ENCODE assay signal across 10 mouse cellular contexts in genomic region chr7:45060632-45061122, GRCm38 (mm10). TPM values are rescaled to one million over a fixed set of nuclear protein-coding genes. Genes with fewer than 3 reads are reported as not detected.
DNase-seq lines count a peak whose midpoint lies in the region; ATAC-seq and TF ChIP-seq lines count a peak whose summit lies in the region.
"Had no signal": no experiment of that assay in that cellular context is flagged by ENCODE, and none has a peak within 500 bp of the region (broad histone marks: within the 10 kb centered on the region; RNA-seq: fewer than 3 reads in every experiment).

No protein-coding gene starts in this region.

- H3K27me3 ChIP-seq in lung, embryonic 15.5 days, result no peaks in the 10 kb centered on the region
- no peaks in the 10 kb centered on the region for H3K27me3 ChIP-seq in limb, embryonic 11.5 days (ENCODE audit: control insufficient read depth, insufficient read depth, low read length)
- no peaks in the 10 kb centered on the region for H3K27me3 ChIP-seq in stomach, embryonic 15.5 days (replicated peaks)

- no peak for ATAC-seq in lung, embryonic 15.5 days (ENCODE audit: borderline replicate concordance, extremely low read depth, low FRiP score, low TSS enrichment)
- ATAC-seq in limb, embryonic 11.5 days (ENCODE audit: insufficient number of reproducible peaks, low FRiP score, low TSS enrichment, low read depth), result no peak
- ATAC-seq in stomach, embryonic 15.5 days (ENCODE audit: insufficient read depth, low FRiP score, low read depth), result no peak
- ATAC-seq in frontal cortex, adult (ENCODE audit: low TSS enrichment), result no peak

- peaks cover 19% of the 10 kb centered on the region for H3K4me1 ChIP-seq in lung, embryonic 15.5 days
- H3K4me1 ChIP-seq in limb, embryonic 11.5 days (ENCODE audit: control insufficient read depth, insufficient read depth, low read length), result peaks cover 18% of the 10 kb centered on the region; the same call in 1 of the 2 replicates
- H3K4me1 ChIP-seq in stomach, embryonic 15.5 days, result peaks cover 19% of the 10 kb centered on the region; the same call in 1 of the 2 replicates

- no peaks in the 10 kb centered on the region for H3K9me3 ChIP-seq in lung, embryonic 15.5 days
- H3K9me3 ChIP-seq in limb, embryonic 11.5 days (ENCODE audit: control insufficient read depth, low read length), result no peaks in the 10 kb centered on the region
- no peaks in the 10 kb centered on the region for H3K9me3 ChIP-seq in stomach, embryonic 15.5 days

- H3K27ac ChIP-seq in lung, embryonic 15.5 days, result no peak overlapping the region
- no peak overlapping the region for H3K27ac ChIP-seq in limb, embryonic 11.5 days (replicated peaks; ENCODE audit: low read depth, low read length)
- H3K27ac ChIP-seq in stomach, embryonic 15.5 days, result no peak overlapping the region
- H3K27ac ChIP-seq in layer of hippocampus, adult 2 months, result no peak overlapping the region

- peak overlapping the region; percentile 81 for H3K4me3 ChIP-seq in lung, embryonic 15.5 days
- H3K4me3 ChIP-seq in limb, embryonic 11.5 days (ENCODE audit: low read depth, low read length), result no peak overlapping the region
- no peak overlapping the region for H3K4me3 ChIP-seq in stomach, embryonic 15.5 days (replicated peaks)
- H3K4me3 ChIP-seq in layer of hippocampus, adult 2 months, result no peak overlapping the region

- TF ChIP-seq CTCF in layer of hippocampus, adult 2 months (conservative IDR thresholded peaks at IDR 0.05), result no peak

- H3K9ac ChIP-seq in lung, embryonic 15.5 days, result no peak overlapping the region
- no peak overlapping the region for H3K9ac ChIP-seq in limb, embryonic 11.5 days (ENCODE audit: low read length)
- no peak overlapping the region for H3K9ac ChIP-seq in stomach, embryonic 15.5 days

- H3K4me2 ChIP-seq in lung, embryonic 15.5 days, result 0 out of 2 replicates have a peak overlapping the region, but pooled peaks have one; percentile 59
- peak overlapping the region; percentile 44; the same call in 1 of the 2 replicates for H3K4me2 ChIP-seq in limb, embryonic 11.5 days (ENCODE audit: low read depth, severe bottlenecking)
- peak overlapping the region; percentile 71 for H3K4me2 ChIP-seq in stomach, embryonic 15.5 days

- H3K36me3 ChIP-seq in lung, embryonic 15.5 days, result no peaks in the 10 kb centered on the region
- H3K36me3 ChIP-seq in limb, embryonic 11.5 days (ENCODE audit: control insufficient read depth, insufficient read depth, low read length), result 0 out of 2 replicates have a peak, but pooled peaks cover 2% of the 10 kb centered on the region
- H3K36me3 ChIP-seq in stomach, embryonic 15.5 days, result 0 out of 2 replicates have a peak, but pooled peaks cover 5% of the 10 kb centered on the region

- WGBS in lung, embryonic 15.5 days, result 85% methylated on average over 6 of the region's 6 CpGs
- 91% methylated on average over 6 of the region's 6 CpGs for WGBS in limb, embryonic 11.5 days
- WGBS in stomach, embryonic 15.5 days, result 78% methylated on average over 6 of the region's 6 CpGs

- DNase-seq in cerebellum, adult 9-11 months, result peak; percentile 52
- DNase-seq in cerebellum, postnatal 36 days, result no peak
- DNase-seq in lung, adult 18-20 months, result no peak
- DNase-seq in limb, embryonic 11.5 days (ENCODE audit: low spot score), result no peak
- DNase-seq in layer of hippocampus, adult 2 months (ENCODE audit: low spot score in 2 of 2), result no peak
- DNase-seq: kidney, adult 18-20 months; thymus, adult 18-20 months had no signal

RNA-seq across cellular contexts. Expression of gene Nosip, which starts 1.6 kb away (rescaled TPM):
- 74.9 and 75.1 TPM in 2 replicates for polyA plus RNA-seq in lung, embryonic 15.5 days (2015; fragmentation: Nextera tagmentation; extraction: Ambion mirVana)
- polyA plus RNA-seq in limb, embryonic 11.5 days (2014; fragmentation: Nextera tagmentation; extraction: Ambion mirVana), result 70.2 and 73.9 TPM in 2 replicates
- 52.8 and 55.5 TPM in 2 replicates for polyA plus RNA-seq in stomach, embryonic 15.5 days (2015; fragmentation: Nextera tagmentation; extraction: Ambion mirVana)
- 10 to 100 TPM; 54.2 to 57.7 TPM for total RNA-seq in layer of hippocampus, adult 2 months (2021)

RNA-seq across cellular contexts. Expression of gene Prrg2, which starts 1.8 kb away (rescaled TPM):
- polyA plus RNA-seq in lung, embryonic 15.5 days (2015; fragmentation: Nextera tagmentation; extraction: Ambion mirVana), result 23.1 and 24.2 TPM in 2 replicates
- 22.1 and 24.6 TPM in 2 replicates for polyA plus RNA-seq in limb, embryonic 11.5 days (2014; fragmentation: Nextera tagmentation; extraction: Ambion mirVana)
- polyA plus RNA-seq in stomach, embryonic 15.5 days (2015; fragmentation: Nextera tagmentation; extraction: Ambion mirVana), result 20.5 and 24.7 TPM in 2 replicates
- 1 to 10 TPM; 5.7 to 8.4 TPM for total RNA-seq in layer of hippocampus, adult 2 months (2021)

RNA-seq across cellular contexts. Expression of gene Prr12, which starts 8.0 kb away (rescaled TPM):
- polyA plus RNA-seq in lung, embryonic 15.5 days (2015; fragmentation: Nextera tagmentation; extraction: Ambion mirVana), result 10.9 and 11.1 TPM in 2 replicates
- polyA plus RNA-seq in limb, embryonic 11.5 days (2014; fragmentation: Nextera tagmentation; extraction: Ambion mirVana), result 18.5 and 20.0 TPM in 2 replicates
- 9.1 and 9.6 TPM in 2 replicates for polyA plus RNA-seq in stomach, embryonic 15.5 days (2015; fragmentation: Nextera tagmentation; extraction: Ambion mirVana)
- 10 to 100 TPM; 77.6 to 81.4 TPM for total RNA-seq in layer of hippocampus, adult 2 months (2021)

RNA-seq across cellular contexts. Expression of gene Rcn3, which starts 31.3 kb away (rescaled TPM):
- 353 and 358 TPM in 2 replicates for polyA plus RNA-seq in lung, embryonic 15.5 days (2015; fragmentation: Nextera tagmentation; extraction: Ambion mirVana)
- 220 and 245 TPM in 2 replicates for polyA plus RNA-seq in limb, embryonic 11.5 days (2014; fragmentation: Nextera tagmentation; extraction: Ambion mirVana)
- 320 and 325 TPM in 2 replicates for polyA plus RNA-seq in stomach, embryonic 15.5 days (2015; fragmentation: Nextera tagmentation; extraction: Ambion mirVana)
- total RNA-seq in layer of hippocampus, adult 2 months (2021), result 10 to 100 TPM in 1 of 2 experiments, 1 to 10 TPM in 1; 7.5 to 11.7 TPM

RNA-seq across cellular contexts. Expression of gene Rras, which starts 42.9 kb away (rescaled TPM):
- polyA plus RNA-seq in lung, embryonic 15.5 days (2015; fragmentation: Nextera tagmentation; extraction: Ambion mirVana), result 49.7 and 50.4 TPM in 2 replicates
- 20.8 and 21.0 TPM in 2 replicates for polyA plus RNA-seq in limb, embryonic 11.5 days (2014; fragmentation: Nextera tagmentation; extraction: Ambion mirVana)
- 58.0 and 59.8 TPM in 2 replicates for polyA plus RNA-seq in stomach, embryonic 15.5 days (2015; fragmentation: Nextera tagmentation; extraction: Ambion mirVana)
- total RNA-seq in layer of hippocampus, adult 2 months (2021), result 10 to 100 TPM; 12.4 to 13.1 TPM
